Mouse (Mus musculus) liver, embryonic 14.5 days (tissue): ENCODE measurements around the gene Epsti1. TPM values are rescaled to one million over a fixed set of nuclear protein-coding genes. Genes with fewer than 3 reads are reported as not detected.

Experiments
- ATAC-seq: fragments of 200-750 bp; cut with Nextera tagmentation; 2 replicates; pipeline ENCODE4 v1.8.0; 2017; ENCODE audit warnings: moderate number of reproducible peaks, mild to moderate bottlenecking, moderate library complexity; ENCODE audit not compliant: insufficient read depth
- DNase-seq, 3 experiments: peaks; one replicate each; pipeline ENCODE4 v3.0.0-alpha.2; 2012 to 2013; ENCODE audit warnings: low read depth in 3 of 3, low spot score in 3 of 3
- H3K27ac ChIP-seq: fragments of 300-500 bp; sonication (generic); 2 replicates; pipeline ENCODE4 v1.5.1; 2014; ENCODE audit warnings: moderate library complexity, mild to moderate bottlenecking, control low read depth, inconsistent platforms
- H3K27me3 ChIP-seq: fragments of 300-500 bp; sonication (generic); 2 replicates; pipeline ENCODE4 v1.6.1; 2014; ENCODE audit warnings: mild to moderate bottlenecking, low read length, moderate library complexity; ENCODE audit not compliant: control insufficient read depth, insufficient read depth
- H3K36me3 ChIP-seq: fragments of 300-500 bp; sonication (generic); replicated peaks from 2 replicates; pipeline ENCODE4 v1.6.1; 2014; ENCODE audit warnings: low read depth; ENCODE audit not compliant: control insufficient read depth, insufficient read depth
- H3K4me1 ChIP-seq, 2 experiments: fragments of 200-500 bp in 1 of 2; fragments of 300-500 bp in 1 of 2; sonication (generic) in 1 of 2; replicated peaks; 2 replicates each; pipeline ENCODE4 v1.6.1; 2012 to 2014; ENCODE audit warnings: antibody characterized with exemption in 1 of 2, inconsistent platforms in 1 of 2, low read length in 1 of 2; ENCODE audit not compliant: control insufficient read depth in 2 of 2, insufficient read depth in 2 of 2
- H3K4me2 ChIP-seq: fragments of 300-500 bp; sonication (generic); 2 replicates; pipeline ENCODE4 v1.6.1; 2014; ENCODE audit warnings: low read depth, mild to moderate bottlenecking, control low read depth, moderate library complexity
- H3K4me3 ChIP-seq, 2 experiments: fragments of 200-500 bp in 1 of 2; fragments of 300-500 bp in 1 of 2; sonication (generic) in 1 of 2; 2 replicates each; pipeline ENCODE4 v1.5.1; 2012 to 2014; ENCODE audit warnings: low read depth in 2 of 2, low read length in 2 of 2, mild to moderate bottlenecking in 2 of 2, control low read depth in 1 of 2, inconsistent platforms in 1 of 2, moderate library complexity in 1 of 2; ENCODE audit not compliant: insufficient read depth in 1 of 2
- H3K9ac ChIP-seq: fragments of 300-500 bp; sonication (generic); replicated peaks from 2 replicates; pipeline ENCODE4 v1.6.1; 2014; ENCODE audit warnings: mild to moderate bottlenecking, control low read depth, moderate library complexity
- H3K9me3 ChIP-seq: fragments of 300-500 bp; sonication (generic); 2 replicates; pipeline ENCODE4 v1.6.1; 2016; ENCODE audit warnings: low read length, mixed read lengths; ENCODE audit not compliant: control insufficient read depth
- CTCF ChIP-seq: IDR thresholded peaks from 2 replicates; pipeline ENCODE4 v1.5.1; 2016; ENCODE audit warnings: antibody characterized with exemption, low read depth, control low read depth
- EP300 ChIP-seq: IDR thresholded peaks from 2 replicates; pipeline ENCODE4 v1.6.1; 2016; ENCODE audit warnings: antibody characterized with exemption, low read depth
- WGBS: fragments of 180-500 bp; shearing (Covaris S2); extraction: QIAGEN DNeasy Blood & Tissue Kit; methylation state at CpG from one replicate; pipeline ENCODE4 v1.1.7; 2014; ENCODE audit not compliant: insufficient replicate concordance; 5-methylcytosine and 5-hydroxymethylcytosine counted together
- polyA plus RNA-seq, 2 experiments: library from polyadenylated mRNA; depleted of rRNA in 1 of 2; stranded (reverse) in 1 of 2; unstranded in 1 of 2; fragments of >200 nt; fragmentation: Nextera tagmentation in 1 of 2; extraction: Ambion mirVana in 1 of 2; gene quantifications; 2 replicates each; pipeline versions ENCODE4 v1.2.1 to v1.2.3; 2012 to 2014

The Epsti1 gene
- polyA plus RNA-seq, 2 experiments: 1.0 to 1.1 TPM

DNA sequence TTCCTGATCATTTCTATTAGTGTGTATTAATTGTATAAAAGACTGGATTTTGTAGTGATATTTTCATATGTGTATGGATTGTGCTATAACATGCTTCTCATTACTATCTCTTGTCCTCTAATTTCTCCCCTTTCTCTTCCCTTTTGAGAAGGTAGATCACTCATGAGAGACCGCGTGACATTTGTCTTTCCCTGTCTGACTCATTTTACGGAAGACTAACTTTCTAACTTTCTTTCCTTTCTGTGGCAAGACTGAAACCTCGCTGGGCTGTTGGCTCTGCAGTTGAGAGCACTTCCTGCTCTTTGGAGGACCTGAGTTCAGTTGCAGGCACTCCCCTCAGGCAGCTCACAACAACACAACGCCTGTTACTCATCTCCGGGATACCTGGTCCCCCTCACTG lies 136.6 kb downstream of the Epsti1 start:
- no peak for TF ChIP-seq EP300
- no peak for TF ChIP-seq CTCF
- H3K27me3 ChIP-seq: no peaks in the 10 kb centered on the region
- no peak for ATAC-seq

DNA sequence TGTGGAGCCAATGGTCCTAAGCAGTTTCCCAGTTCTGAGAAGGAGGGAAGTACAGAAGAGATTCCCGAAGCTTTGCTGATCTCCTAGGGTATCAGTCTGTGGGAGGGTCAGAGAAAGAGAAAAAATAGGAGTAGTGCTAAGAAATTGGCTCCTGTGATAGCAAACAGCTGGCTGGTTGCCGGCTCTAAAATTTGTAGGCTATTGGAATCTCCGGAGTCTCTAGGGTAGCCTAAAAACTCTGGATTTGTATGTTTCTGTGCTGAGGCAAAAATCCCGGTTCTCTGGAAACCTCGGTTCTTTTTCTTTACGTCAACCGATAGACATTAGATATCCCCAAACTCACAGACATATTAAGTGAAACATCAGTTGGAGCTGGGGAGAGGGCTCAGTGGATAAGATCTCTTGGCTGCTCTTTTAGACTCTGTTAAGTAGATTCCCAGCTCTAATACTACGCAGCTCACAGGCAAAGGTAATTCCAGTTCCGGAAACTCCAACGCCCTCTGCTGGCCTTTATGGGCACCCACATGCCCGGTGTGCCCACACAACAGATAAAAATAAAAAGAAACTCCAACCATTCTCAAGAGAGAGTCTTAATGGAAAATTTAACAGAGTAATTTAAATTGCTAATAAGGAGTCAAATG lies 138.0 kb downstream of the Epsti1 start:
- WGBS: 65% methylated on average over 11 of the region's 11 CpGs
- Histone ChIP-seq H3K9ac (no peak overlapping the region), H3K4me2 (no peak overlapping the region), H3K4me1 (no peaks in the 10 kb centered on the region), H3K27me3 (no peaks in the 10 kb centered on the region), H3K9me3 (no peaks in the 10 kb centered on the region), H3K4me3 (no peak overlapping the region), H3K27ac (no peak overlapping the region), H3K36me3 (no peaks in the 10 kb centered on the region)
- no peak for DNase-seq
- no peak for ATAC-seq
- TF ChIP-seq CTCF (no peak), EP300 (no peak)

More for the DNA sequence above, 136.6 kb downstream of the Epsti1 start:
- Histone ChIP-seq H3K27ac (no peak overlapping the region), H3K4me3 (no peak overlapping the region), H3K36me3 (no peaks in the 10 kb centered on the region), H3K4me2 (no peak overlapping the region), H3K4me1 (no peaks in the 10 kb centered on the region), H3K9ac (no peak overlapping the region), H3K9me3 (no peaks in the 10 kb centered on the region)
- WGBS: 65% methylated on average over 6 of the region's 6 CpGs
- DNase-seq: no peak

DNA sequence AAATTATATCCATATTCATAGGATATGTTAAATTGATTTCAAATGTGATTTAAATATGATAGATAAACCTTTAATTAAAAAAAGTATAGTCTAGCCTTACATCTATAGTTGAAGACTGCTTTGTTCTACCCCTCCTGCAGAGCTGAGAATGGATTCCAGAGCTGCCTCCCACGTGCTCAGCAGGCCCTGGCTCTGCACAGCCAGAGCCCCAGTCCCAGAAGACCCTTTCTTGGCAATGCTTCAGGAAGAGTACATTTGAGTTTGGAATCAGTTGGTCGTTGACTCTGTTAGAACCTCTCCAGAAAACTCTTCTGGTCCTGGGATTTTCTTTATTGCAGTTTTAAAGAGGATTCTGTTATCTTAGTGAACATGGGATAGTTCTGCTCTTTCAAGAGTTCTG lies 139.0 kb downstream of the Epsti1 start:
- TF ChIP-seq EP300: no peak
- no peak for TF ChIP-seq CTCF
- no peak for DNase-seq

DNA sequence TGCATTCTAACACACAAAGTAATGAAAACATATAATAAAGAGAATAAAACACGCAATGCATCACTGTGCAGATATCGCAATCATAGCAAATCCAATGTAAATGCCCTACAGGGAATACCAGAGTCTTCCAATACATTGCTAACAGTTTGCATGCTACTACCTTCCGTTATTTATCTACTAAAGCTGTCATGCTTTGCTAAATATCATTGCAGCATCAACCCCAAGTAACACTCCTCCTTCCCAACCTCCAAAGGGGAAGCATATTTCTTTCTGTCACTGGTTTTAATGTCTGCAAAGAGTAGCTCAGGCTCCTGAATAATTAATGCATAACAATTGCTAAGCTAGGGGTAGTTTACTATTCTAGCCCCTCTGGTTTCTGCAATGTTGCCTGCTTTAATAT lies 144.2 kb downstream of the Epsti1 start:
- no peaks in the 10 kb centered on the region for H3K4me1 ChIP-seq
- H3K9me3 ChIP-seq: no peaks in the 10 kb centered on the region
- no peak overlapping the region for H3K9ac ChIP-seq
- no peak for DNase-seq
- H3K4me2 ChIP-seq: no peak overlapping the region
- TF ChIP-seq CTCF (no peak), EP300 (no peak)
- 71% methylated on average over 3 of the region's 3 CpGs for WGBS
- no peak for ATAC-seq
- no peaks in the 10 kb centered on the region for H3K27me3 ChIP-seq
- H3K4me3 ChIP-seq: no peak overlapping the region
- H3K27ac ChIP-seq: no peak overlapping the region
- H3K36me3 ChIP-seq: no peaks in the 10 kb centered on the region

More for the DNA sequence above, 139.0 kb downstream of the Epsti1 start:
- H3K36me3 ChIP-seq: no peaks in the 10 kb centered on the region
- WGBS: 25% methylated on average over 2 of the region's 2 CpGs
- H3K27ac ChIP-seq: no peak overlapping the region
- no peaks in the 10 kb centered on the region for H3K4me1 ChIP-seq
- H3K4me2 ChIP-seq: no peak overlapping the region
- no peak overlapping the region for H3K4me3 ChIP-seq
- H3K9me3 ChIP-seq: no peaks in the 10 kb centered on the region
- no peaks in the 10 kb centered on the region for H3K27me3 ChIP-seq
- no peak for ATAC-seq
- no peak overlapping the region for H3K9ac ChIP-seq

DNA sequence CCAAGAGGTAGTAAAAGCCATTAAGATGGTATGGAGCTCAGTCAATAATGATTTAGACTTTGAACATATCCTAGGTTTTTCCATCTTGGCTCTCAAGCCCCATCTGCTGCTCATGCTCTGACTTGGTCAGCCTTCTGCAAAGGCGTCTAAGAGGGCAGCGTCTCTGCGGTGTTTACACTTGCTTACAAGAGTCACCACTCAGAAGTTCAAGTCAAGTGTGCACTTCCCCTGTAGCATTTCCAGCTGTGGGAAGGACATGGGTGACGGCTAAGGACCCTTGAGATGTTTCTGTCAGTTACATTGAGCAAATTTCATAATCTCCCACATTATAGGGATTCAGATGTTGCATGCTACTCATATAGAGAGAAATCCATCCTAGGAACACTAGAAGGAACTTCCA lies 144.6 kb downstream of the Epsti1 start:
- no peak overlapping the region for H3K4me3 ChIP-seq
- H3K27ac ChIP-seq: no peak overlapping the region
- 67% methylated on average over 4 of the region's 4 CpGs for WGBS
- no peaks in the 10 kb centered on the region for H3K27me3 ChIP-seq
- no peaks in the 10 kb centered on the region for H3K4me1 ChIP-seq
- no peak overlapping the region for H3K9ac ChIP-seq
- ATAC-seq (no peak), DNase-seq (no peak)
- H3K4me2 ChIP-seq: no peak overlapping the region
- H3K36me3 ChIP-seq: no peaks in the 10 kb centered on the region
- H3K9me3 ChIP-seq: no peaks in the 10 kb centered on the region
- no peak for TF ChIP-seq EP300
- TF ChIP-seq CTCF: no peak

Other genes starting within 250 kb of the Epsti1 start
- 3.9 and 7.1 TPM in 2 replicates for gene Dnajc15, start 29.1 kb upstream of the Epsti1 start, polyA plus RNA-seq (2012; rRNA removed)
- gene Dnajc15, start 29.1 kb upstream of the Epsti1 start, polyA plus RNA-seq (2014; fragmentation: Nextera tagmentation; extraction: Ambion mirVana): 52.1 and 59.7 TPM in 2 replicates
- not detected in 2 replicates for gene Fam216b, start 184.8 kb downstream of the Epsti1 start, polyA plus RNA-seq (2012; rRNA removed)
- gene Fam216b, start 184.8 kb downstream of the Epsti1 start, polyA plus RNA-seq (2014; fragmentation: Nextera tagmentation; extraction: Ambion mirVana): not detected in 2 replicates